Mouse (Mus musculus) gastrocnemius, postnatal 14 days (tissue): ENCODE measurements around the gene Rnf133. TPM values are rescaled to one million over a fixed set of nuclear protein-coding genes. Genes with fewer than 3 reads are reported as not detected.

ENCODE experiments used
- DNase-seq: peaks from one replicate; pipeline ENCODE4 v3.0.0; 2021; ENCODE audit warnings: mixed read lengths
- intact Hi-C: fragments of 180-260 bp; cut with DNase I; formaldehyde crosslinking; loops from one replicate; pipeline ENCODE4 v1.15.1; 2025; ENCODE audit warnings: low total_unique reads
- long read RNA-seq, 2 experiments: library from polyadenylated mRNA; stranded (forward); transcript quantifications; one replicate each; pipeline ENCODE4 v2.0.0; 2021
- total RNA-seq, 2 experiments: library from RNA; stranded (reverse); gene quantifications; 2 replicates each; pipeline ENCODE4 v1.2.3; 2021

Gene Rnf133
- not detected for total RNA-seq
- long read RNA-seq, experiment 1 = 0 reads
- long read RNA-seq, experiment 2 = 0 reads

DNA sequence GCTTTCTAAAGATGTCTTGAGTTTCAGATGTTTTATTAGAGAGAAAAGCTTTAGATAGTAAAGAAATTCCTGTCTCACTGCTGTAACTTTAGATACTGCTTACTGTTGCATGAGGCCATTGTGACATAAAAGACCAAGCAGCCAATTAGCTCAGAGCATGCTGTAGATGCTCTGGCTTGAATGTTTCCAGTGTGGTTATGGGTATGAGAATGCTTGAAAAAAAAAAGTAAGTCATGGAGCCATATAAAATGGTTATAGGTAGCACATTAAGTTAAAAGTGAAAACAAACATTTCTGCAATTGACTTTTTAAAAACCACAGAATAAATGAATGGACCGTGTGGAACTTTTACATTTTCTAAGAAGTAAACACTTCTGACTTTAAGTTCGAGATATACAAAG, at the start of gene Rnf133:
Rnf133 (minus strand) TSS at position 101 of the 400 bp plus-strand sequence.
- intact Hi-C loops = no loop called here
- DNase-seq = no peak

DNA sequence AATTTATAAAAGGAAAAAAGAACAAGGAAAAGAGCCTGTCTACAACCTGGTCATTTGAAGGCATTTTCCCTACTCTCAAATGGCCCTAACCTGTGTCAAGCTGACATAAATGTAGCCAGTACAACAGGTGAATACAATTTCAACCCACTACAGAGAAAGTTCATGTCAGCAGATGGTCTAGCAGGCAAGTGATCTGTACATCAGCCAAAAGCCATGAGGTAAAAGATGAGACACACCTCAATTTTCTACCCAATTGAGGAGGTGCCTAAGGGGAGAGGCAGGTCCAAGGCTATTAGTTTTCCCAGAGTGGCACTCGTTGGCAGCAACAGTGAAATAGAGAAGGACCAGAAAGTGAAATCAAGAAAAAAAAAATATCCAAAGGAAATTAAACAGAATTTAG, 28.1 kb upstream of the Rnf133 start:
- no peak for DNase-seq
- intact Hi-C loops = no loop called here

DNA sequence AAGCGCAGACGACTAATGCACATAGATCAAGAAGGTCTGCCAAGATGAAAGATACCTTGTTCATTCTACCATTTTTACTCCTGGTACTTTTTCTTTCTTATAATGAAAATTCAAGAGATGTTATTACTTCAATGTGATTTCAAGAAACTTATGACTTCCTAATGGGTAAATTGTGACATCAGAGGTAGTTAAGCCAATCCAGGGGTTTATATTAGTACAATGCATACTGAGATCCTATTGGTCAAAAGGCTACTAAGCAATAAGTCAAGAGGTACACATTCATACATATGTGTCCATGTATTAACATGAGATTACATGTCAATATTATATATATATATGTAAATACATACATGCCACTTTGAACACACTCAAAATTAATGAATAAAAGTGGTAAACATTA, 4.9 kb upstream of the Rnf133 start, which contains the start of gene Rnf148:
Rnf148 (minus strand) TSS at position 101 of the 400 bp plus-strand sequence.
- intact Hi-C loops = no loop called here

DNA sequence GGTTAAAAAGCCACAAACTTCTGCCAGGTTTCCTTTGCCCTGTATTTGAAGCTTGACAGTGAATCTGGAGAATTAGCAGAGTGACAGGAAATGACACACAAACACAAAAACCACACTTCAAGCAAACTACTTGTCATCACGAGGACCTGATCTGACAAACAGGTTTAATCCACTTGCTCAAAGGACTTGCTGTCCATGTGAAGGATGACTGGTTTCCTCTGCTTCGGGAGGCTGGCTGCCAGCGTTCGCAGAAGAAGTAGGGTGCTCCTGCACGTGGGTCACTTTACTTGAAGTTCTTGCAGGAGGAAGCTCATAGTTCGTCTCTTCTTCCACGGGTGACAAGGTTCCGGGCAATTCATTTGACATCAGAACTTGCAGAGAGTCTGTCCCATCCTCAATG, 1.4 kb downstream of the Rnf133 start:
- DNase-seq = no peak
- intact Hi-C loops = no loop called here

More for the DNA sequence above, 4.9 kb upstream of the Rnf133 start, which contains the start of gene Rnf148:
- no peak for DNase-seq

DNA sequence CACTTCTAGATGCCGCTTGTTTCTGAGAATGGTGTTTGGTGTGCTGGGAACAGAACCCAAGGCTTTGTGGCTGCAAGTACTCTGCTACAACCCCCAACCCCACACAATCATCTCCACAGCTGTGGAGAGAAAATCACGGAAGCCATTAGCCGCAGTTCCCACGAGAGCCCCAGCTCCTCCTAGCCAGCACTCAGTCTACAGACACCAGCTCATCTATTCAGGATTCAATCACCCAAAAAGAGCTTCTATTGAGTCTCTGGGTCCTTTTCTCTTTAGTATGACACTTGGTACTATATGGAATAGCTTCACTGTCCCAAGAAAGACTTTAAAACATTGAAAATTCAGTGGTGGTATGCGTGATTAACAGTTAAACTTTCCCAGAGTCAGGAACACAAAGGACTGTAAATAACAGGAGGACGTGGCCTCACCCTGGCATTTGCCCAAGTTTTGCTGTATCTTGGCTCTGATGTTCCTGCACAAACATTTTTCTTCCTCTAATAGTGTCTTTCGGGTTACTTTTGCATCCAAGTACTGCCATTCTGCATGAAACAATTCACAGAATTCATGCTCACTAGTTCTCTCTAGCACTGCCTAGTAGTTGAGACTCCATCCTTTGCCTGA, 2.4 kb downstream of the Rnf133 start:
- intact Hi-C loops = no loop called here
- peak; percentile 11 for DNase-seq

DNA sequence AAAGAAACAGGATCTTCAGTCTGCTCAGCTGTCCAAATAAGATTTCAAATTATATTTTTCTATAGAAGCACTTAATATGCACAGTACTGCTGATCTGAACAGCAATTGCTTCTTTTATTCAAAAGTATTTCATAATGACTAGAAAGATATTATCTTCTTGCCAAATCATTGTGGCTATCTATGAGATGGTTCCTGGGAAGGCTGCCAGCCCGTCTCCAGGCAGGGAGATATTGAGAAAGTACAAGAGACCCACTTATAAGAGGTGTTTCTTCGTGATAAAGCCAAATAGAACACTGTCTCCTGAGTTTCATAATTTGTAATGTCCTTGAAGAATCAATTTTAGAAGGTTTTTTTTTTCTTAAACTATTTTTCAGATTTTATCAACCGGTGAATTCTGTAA, 13.0 kb downstream of the Rnf133 start:
- intact Hi-C loops = no loop called here

DNA sequence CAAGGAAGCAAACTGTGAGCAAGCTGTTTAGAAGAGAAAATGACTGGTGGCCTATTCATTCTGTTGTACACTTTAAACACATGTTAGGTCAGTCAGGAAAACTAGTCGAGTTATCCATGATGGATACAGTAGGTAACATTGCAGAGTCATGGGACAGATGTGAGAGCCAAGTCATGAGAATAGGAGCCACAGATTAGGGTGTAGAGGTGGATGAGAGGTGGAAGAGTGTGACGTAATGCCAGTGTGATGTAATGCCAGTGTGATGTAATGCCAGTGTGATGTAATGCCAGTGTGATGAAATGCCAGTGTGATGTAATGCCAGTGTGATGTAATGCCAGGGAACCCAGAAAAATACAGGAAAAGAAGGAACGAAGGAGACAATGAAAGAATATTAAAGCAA, 14.9 kb downstream of the Rnf133 start:
- no peak for DNase-seq
- intact Hi-C loops = no loop called here

More for the DNA sequence above, 13.0 kb downstream of the Rnf133 start:
- peak; percentile 7 for DNase-seq

DNA sequence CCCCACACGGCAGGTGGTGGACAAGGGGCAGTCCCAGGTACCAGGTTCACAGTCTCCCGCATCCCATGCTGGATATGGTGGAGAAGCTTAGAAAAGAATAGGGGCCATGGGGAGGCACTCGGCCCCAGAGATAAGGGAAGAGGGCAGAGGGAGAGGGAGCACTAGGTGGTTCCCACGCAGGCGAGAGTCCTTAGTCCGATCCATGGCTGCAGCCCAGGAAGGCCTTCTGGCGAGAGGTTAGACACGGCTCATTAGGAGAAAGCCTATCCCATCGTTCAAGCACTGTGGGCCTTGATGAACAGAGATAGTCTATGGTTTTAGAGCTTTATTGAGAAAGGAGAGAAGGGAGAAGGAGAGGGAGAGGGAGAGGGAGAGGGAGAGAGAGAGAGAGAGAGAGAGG, 16.1 kb downstream of the Rnf133 start:
- intact Hi-C loops = no loop called here
- no peak for DNase-seq

DNA sequence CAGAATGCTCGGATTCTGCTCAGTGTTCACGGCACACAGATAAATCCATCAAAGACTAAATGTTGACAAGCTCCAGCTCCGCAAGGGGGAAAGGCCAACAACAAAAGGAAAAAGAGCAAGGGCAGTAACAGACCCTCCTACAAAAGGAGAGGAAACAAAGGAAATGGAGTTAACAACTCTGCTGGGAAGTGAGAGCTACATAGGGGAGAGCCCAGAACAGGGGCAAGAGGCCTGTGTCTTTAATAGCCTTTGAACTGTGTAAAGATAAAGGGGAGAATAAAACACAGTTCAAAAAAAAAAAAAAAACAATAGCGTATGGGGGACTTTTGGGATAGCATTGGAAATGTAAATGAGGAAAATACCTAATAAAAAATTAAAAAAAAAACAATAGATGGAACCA, 19.6 kb downstream of the Rnf133 start:
- no peak for DNase-seq
- intact Hi-C loops = no loop called here

Other genes starting within 250 kb of the Rnf133 start
- gene Rnf148, start 4.8 kb upstream of the Rnf133 start, total RNA-seq = not detected
- gene Cadps2, start 189.1 kb upstream of the Rnf133 start, total RNA-seq = under 1 TPM; 0.51 to 0.74 TPM